Mouse (Mus musculus): ENCODE results near the gene Anxa9.

DNA sequence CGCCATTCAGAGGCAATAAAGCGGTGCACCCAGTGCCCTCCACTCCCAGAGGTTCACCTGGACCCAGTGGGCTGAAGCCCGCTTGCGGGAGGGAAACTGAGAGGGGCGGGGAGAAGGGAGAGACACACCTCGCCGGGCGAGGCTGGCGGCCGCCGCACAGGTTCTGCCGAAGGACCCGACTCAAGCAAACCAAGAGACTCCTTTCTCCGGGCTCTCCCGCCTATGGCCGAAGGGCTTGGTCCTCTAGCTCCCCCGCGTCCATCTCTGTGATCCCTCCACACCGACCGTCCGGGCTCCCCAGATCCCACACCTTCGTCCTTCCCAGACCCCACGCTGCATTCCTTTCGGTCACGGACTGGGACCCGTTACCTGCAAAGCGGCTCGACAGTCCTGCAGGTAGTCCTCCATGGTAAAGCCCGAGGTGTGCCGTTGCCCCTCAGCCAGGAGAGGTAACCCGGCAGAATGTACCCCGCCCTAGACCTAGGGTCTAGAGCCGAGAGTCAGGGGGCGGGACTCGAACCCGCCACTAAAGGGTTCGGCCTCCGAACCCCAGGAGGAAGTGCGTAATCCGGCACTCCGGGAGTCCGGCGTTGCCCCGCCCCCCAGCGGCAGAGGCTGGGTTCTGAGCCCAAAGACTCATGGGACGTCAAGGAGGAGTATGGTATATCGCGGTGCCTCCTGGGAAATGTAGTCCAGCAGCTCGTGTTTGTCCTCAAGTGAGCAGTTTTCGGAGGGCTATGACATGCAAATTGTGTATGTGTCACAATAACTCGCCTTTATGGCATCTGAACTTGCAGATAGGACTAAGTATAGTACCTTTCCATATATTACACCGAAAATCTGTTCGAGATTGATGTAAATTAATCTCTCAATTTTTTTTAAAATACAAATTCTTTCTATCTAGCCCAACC is 25.5 kb downstream of the Anxa9 start, which contains the start of the genes Mindy1 and Prune1:
- TF ChIP-seq GATA1 (IDR thresholded peaks at IDR 0.05; ENCODE audit: borderline replicate concordance, low read length) = no peak
- TF ChIP-seq FLI1 (IDR thresholded peaks at IDR 0.05; ENCODE audit: low read length) = no peak
